Mouse (Mus musculus) embryonic facial prominence, embryonic 11.5 days (tissue): ENCODE data around the gene Eefsec. TPM values are rescaled to one million over a fixed set of nuclear protein-coding genes. Genes with fewer than 3 reads are reported as not detected.

Experiments used
- ATAC-seq: fragments of 200-750 bp; cut with Nextera tagmentation; replicated peaks from 2 replicates; pipeline ENCODE4 v1.8.0; 2017; ENCODE audit warnings: low read depth; ENCODE audit not compliant: insufficient number of reproducible peaks, low FRiP score, low TSS enrichment
- DNase-seq: peaks from one replicate; pipeline ENCODE4 v3.0.0-alpha.2; 2015; ENCODE audit warnings: low spot score
- H3K27ac ChIP-seq: fragments of 300-500 bp; sonication (generic); replicated peaks from 2 replicates; pipeline ENCODE4 v1.5.1; 2014; ENCODE audit warnings: mild to moderate bottlenecking, low read depth, low read length, control low read depth
- H3K27me3 ChIP-seq: fragments of 300-500 bp; sonication (generic); 2 replicates; pipeline ENCODE4 v1.6.1; 2014; ENCODE audit warnings: mild to moderate bottlenecking, low read length, moderate library complexity, mixed read lengths; ENCODE audit not compliant: control insufficient read depth, insufficient read depth
- H3K36me3 ChIP-seq: fragments of 300-500 bp; sonication (generic); replicated peaks from 2 replicates; pipeline ENCODE4 v1.6.1; 2014; ENCODE audit warnings: low read depth, mild to moderate bottlenecking, low read length, moderate library complexity, mixed read lengths; ENCODE audit not compliant: control insufficient read depth, insufficient read depth
- H3K4me1 ChIP-seq: fragments of 300-500 bp; sonication (generic); 2 replicates; pipeline ENCODE4 v1.6.1; 2014; ENCODE audit warnings: low read length, mixed read lengths; ENCODE audit not compliant: control insufficient read depth, insufficient read depth
- H3K4me2 ChIP-seq: fragments of 300-500 bp; sonication (generic); 2 replicates; pipeline ENCODE4 v1.6.1; 2014; ENCODE audit warnings: low read depth, mild to moderate bottlenecking, control low read depth, low read length, moderate library complexity
- H3K4me3 ChIP-seq: fragments of 300-500 bp; sonication (generic); 2 replicates; pipeline ENCODE4 v1.5.1; 2014; ENCODE audit warnings: low read depth, low read length, control low read depth
- H3K9ac ChIP-seq: fragments of 300-500 bp; sonication (generic); replicated peaks from 2 replicates; pipeline ENCODE4 v1.6.1; 2014; ENCODE audit warnings: mild to moderate bottlenecking, control low read depth, low read length
- H3K9me3 ChIP-seq: fragments of 300-500 bp; sonication (generic); replicated peaks from 2 replicates; pipeline ENCODE4 v1.6.1; 2016; ENCODE audit warnings: mild to moderate bottlenecking, low read length, inconsistent platforms, mixed read lengths; ENCODE audit not compliant: control insufficient read depth
- WGBS: fragments of 180-500 bp; shearing (Covaris S2); extraction: QIAGEN DNeasy Blood & Tissue Kit; methylation state at CpG from one replicate; pipeline ENCODE4 v1.1.7; 2014; 5-methylcytosine and 5-hydroxymethylcytosine counted together
- polyA plus RNA-seq: library from polyadenylated mRNA; unstranded; fragments of >200 nt; fragmentation: Nextera tagmentation; extraction: Ambion mirVana; gene quantifications from 2 replicates; pipeline ENCODE4 v1.2.1, GENCODE M21; 2014

Gene Eefsec
- polyA plus RNA-seq, 1 experiment from 2014 or later = 42.4 TPM

DNA sequence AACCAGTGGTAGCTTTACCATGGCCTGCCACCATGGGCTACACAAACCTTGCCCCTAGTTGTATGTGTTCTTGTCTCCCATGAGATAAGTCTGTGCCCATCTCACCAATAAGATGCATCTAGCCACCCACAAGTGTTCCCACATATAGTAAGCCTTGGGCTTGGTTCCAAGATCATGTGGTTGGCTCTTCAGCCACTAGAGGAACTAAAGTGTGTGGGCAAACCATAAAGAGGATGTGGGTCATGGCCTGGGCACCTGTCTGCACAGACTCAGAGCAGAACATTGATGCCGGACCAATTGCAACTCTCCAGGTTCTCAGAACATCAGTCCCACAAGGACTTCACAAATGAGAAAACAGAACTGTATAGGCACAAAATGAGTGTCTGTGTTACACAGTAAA is 67.5 kb downstream of the Eefsec start:
- no peak overlapping the region for H3K9ac ChIP-seq
- H3K36me3 ChIP-seq = no peaks in the 10 kb centered on the region
- no peak overlapping the region for H3K4me2 ChIP-seq
- no peak overlapping the region for H3K27ac ChIP-seq
- no peaks in the 10 kb centered on the region for H3K27me3 ChIP-seq
- H3K9me3 ChIP-seq = no peaks in the 10 kb centered on the region
- H3K4me3 ChIP-seq = no peak overlapping the region
- ATAC-seq = no peak
- H3K4me1 ChIP-seq = peaks cover under 1% of the 10 kb centered on the region; the same call in 1 of the 2 replicates
- 85% methylated on average over 1 of the region's 1 CpGs for WGBS
- DNase-seq = no peak

DNA sequence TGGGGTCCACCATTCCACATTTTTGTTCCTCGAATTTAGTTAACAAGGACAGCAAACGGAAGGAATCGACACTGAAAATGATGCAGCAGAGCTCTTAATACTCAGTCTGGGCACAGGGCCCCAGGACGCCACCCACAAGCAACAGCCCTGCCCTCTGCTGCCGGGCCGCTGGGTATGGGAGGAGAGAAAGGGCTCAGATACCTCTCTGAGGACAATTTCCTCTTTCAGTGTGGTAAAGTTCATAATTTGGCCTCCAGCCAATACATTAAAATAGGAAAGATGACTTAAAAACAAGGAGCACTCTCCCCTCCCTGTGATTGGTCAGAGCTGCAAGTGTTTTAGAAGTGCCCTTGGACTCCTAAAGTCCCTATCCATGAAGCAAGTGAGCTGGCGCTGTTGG is 72.1 kb downstream of the Eefsec start:
- DNase-seq (no peak), ATAC-seq (no peak)
- WGBS = 78% methylated on average over 7 of the region's 7 CpGs
- H3K9ac ChIP-seq = no peak overlapping the region
- no peaks in the 10 kb centered on the region for H3K9me3 ChIP-seq
- H3K27ac ChIP-seq = no peak overlapping the region
- H3K4me1 ChIP-seq = no peaks in the 10 kb centered on the region
- no peak overlapping the region for H3K4me2 ChIP-seq
- H3K27me3 ChIP-seq = no peaks in the 10 kb centered on the region
- H3K4me3 ChIP-seq = no peak overlapping the region
- H3K36me3 ChIP-seq = no peaks in the 10 kb centered on the region

DNA sequence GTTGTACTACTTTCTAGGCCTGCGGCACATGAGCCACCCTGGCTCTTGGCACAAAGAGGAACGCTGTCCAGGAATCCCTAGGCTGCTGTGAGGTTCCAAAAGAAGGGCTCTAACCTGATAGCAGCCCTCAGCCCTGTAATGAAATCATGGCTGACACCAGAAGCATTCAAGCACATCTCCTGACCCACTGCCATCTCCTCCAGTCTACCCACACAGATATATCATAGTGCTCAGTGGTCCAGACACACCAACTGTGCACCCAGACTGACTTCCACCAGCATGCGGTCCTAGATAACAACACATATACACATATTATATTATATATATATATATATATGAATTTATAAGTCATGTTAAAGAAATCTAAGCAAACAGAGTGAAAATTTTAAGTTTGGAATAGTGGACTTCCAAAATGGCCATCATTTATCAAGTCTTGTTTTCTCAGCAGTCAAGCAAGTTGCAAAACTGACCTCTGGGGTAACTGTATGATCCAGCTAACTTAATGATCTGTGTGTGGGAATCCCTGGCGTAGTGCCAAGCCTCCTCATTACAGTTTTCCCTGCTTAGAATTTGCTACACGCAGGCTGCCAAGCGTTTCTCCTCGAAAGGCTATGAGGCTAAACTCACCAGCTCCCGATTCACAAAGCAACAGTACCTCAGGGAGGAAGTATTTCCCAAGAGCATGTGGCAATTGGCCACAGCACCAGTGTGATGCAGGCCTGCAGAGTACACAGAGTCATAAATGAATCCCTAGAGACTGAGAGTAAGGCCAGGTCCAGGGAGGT is 76.3 kb downstream of the Eefsec start:
- 86% methylated on average over 8 of the region's 8 CpGs for WGBS
- DNase-seq (no peak), ATAC-seq (no peak)
- H3K27me3 ChIP-seq = no peaks in the 10 kb centered on the region
- H3K4me2 ChIP-seq = no peak overlapping the region
- H3K9me3 ChIP-seq = no peaks in the 10 kb centered on the region
- no peaks in the 10 kb centered on the region for H3K4me1 ChIP-seq
- H3K9ac ChIP-seq = no peak overlapping the region
- H3K36me3 ChIP-seq = no peaks in the 10 kb centered on the region
- no peak overlapping the region for H3K27ac ChIP-seq
- no peak overlapping the region for H3K4me3 ChIP-seq

DNA sequence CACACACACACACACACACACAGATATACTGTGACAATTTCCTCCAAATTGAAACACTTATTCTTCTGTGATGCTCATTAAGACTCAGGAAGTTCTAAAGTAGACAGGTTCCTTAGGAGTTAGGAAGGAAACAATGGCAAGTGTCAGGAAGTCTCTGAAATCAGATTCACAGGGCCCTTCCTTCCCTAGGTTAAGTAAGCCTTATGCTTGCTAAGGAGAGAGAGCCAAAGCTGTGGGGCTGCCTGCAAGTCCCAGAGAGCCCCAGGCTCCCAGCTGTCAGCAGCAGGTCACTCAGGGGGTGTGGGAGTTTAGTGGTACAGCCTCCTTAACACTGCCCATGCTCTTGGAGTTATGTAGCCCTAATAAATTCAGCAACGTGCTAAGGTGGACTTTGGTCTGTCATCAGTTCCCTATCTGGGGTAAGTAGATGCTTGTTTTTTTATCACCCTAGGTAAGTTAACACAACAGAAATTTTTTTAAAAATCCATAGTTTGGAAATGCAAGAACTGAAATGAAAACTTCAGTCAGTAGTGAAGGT is 82.8 kb downstream of the Eefsec start:
- WGBS = 61% methylated on average over 1 of the region's 1 CpGs
- no peak overlapping the region for H3K9ac ChIP-seq
- H3K4me3 ChIP-seq = no peak overlapping the region
- no peak for ATAC-seq
- no peaks in the 10 kb centered on the region for H3K27me3 ChIP-seq
- no peak overlapping the region for H3K27ac ChIP-seq
- no peak overlapping the region for H3K4me2 ChIP-seq
- H3K9me3 ChIP-seq = no peaks in the 10 kb centered on the region
- H3K36me3 ChIP-seq = no peaks in the 10 kb centered on the region
- no peaks in the 10 kb centered on the region for H3K4me1 ChIP-seq
- no peak for DNase-seq

DNA sequence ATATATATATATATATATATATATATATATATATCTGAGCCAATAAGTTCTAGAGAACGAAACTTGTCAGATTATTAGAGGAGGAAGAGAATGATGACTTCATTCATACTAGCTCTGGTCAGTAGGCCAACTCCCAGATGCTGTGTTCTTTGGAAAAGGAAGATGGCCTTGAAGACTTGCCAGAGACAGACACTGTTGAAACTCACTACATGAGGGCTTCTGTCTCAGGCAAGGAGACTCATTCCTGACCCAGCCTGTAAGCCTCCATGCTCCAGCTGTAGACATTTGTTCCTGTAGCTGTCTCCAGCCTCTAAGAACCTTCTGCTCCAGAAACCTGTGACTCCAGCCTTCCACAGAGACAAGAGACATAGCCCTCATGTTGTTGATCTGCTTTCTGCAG is 85.2 kb downstream of the Eefsec start:
- 100% methylated on average over 1 of the region's 1 CpGs for WGBS
- DNase-seq = no peak
- no peak overlapping the region for H3K9ac ChIP-seq
- no peaks in the 10 kb centered on the region for H3K27me3 ChIP-seq
- H3K9me3 ChIP-seq = no peaks in the 10 kb centered on the region
- ATAC-seq = no peak
- no peak overlapping the region for H3K4me2 ChIP-seq
- no peaks in the 10 kb centered on the region for H3K36me3 ChIP-seq
- H3K27ac ChIP-seq = no peak overlapping the region
- H3K4me3 ChIP-seq = no peak overlapping the region
- no peaks in the 10 kb centered on the region for H3K4me1 ChIP-seq

DNA sequence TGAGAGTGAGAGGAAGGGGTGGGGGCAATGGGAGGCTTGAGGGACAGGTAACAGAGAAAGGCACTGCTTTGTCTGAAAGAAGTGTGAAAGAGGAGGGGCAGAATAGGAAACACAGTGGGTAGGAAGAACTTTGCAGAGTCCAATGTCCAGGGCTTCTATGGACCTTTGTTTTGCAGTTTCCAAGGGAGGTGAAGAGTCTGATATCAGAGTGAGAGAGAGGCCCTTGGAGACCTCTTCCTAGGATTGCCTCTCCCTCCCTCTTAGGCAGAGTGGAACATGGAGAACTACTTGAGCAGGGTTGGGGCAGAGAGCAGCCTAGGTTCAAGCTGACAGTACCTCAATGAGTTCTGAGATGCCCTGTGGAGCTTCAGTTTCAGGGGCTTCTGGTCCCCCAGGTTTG is 88.1 kb downstream of the Eefsec start:
- Histone ChIP-seq H3K9me3 (no peaks in the 10 kb centered on the region), H3K9ac (no peak overlapping the region), H3K4me1 (no peaks in the 10 kb centered on the region), H3K27ac (no peak overlapping the region), H3K4me3 (no peak overlapping the region), H3K27me3 (no peaks in the 10 kb centered on the region), H3K36me3 (no peaks in the 10 kb centered on the region), H3K4me2 (no peak overlapping the region)
- DNase-seq (no peak), ATAC-seq (no peak)

DNA sequence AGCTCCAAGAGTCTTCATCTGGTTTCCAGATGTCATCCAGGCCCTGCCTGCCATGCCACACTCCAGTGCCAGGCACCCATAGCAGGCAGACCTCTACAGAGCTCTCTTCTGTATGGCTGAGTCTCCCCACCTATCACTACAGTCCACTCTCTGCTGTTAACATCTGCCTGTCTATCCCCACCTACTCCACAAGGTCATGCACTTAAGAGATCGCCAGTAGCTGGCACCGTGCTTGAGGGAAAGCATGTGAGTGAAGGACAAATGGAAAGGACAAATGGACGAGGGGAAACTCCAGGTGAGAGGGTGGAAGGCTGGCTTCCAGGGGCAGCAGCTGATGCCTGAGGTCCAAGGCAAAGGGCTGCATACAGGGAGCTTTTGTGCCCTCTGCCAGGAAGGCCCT is 90.5 kb downstream of the Eefsec start:
- Histone ChIP-seq H3K4me3 (no peak overlapping the region), H3K4me1 (no peaks in the 10 kb centered on the region), H3K9ac (no peak overlapping the region), H3K36me3 (no peaks in the 10 kb centered on the region), H3K4me2 (no peak overlapping the region), H3K9me3 (no peaks in the 10 kb centered on the region), H3K27ac (no peak overlapping the region), H3K27me3 (no peaks in the 10 kb centered on the region)
- no peak for ATAC-seq
- DNase-seq = no peak
- WGBS = 73% methylated on average over 3 of the region's 3 CpGs

DNA sequence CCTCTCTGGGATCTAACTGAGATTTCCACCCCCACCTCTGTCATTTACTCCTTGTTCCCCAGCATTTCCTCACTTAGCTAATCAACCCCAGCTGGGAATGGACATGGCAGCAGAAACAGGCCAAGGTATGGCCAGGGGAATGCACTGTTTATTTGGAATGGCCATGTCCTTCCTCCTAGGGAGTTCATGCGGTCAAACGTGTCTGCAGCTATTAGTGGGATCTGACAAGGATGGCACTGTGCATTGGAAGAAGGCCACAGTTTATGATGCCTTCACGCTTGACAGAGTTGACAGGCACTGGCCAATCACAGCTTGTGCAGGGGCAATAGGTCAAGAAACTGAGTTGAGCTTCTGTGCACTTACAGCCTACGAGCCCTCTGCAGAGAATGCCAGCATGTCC is 93.8 kb downstream of the Eefsec start:
- no peak overlapping the region for H3K27ac ChIP-seq
- peak; percentile 63 for DNase-seq
- 15% methylated on average over 4 of the region's 4 CpGs for WGBS

More for the DNA sequence above, 93.8 kb downstream of the Eefsec start:
- H3K36me3 ChIP-seq = no peaks in the 10 kb centered on the region
- no peaks in the 10 kb centered on the region for H3K4me1 ChIP-seq
- no peak overlapping the region for H3K9ac ChIP-seq
- H3K4me2 ChIP-seq = no peak overlapping the region
- ATAC-seq = no peak
- H3K9me3 ChIP-seq = no peaks in the 10 kb centered on the region
- H3K27me3 ChIP-seq = no peaks in the 10 kb centered on the region
- H3K4me3 ChIP-seq = no peak overlapping the region
